12 mouse cellular contexts compared by ENCODE assay signal in genomic region chr9:121936952-121937351, GRCm38 (mm10). TPM values are rescaled to one million over a fixed set of nuclear protein-coding genes. Genes with fewer than 3 reads are reported as not detected.
DNase-seq lines count a peak whose midpoint lies in the region; ATAC-seq and TF ChIP-seq lines count a peak whose summit lies in the region.
"Had no signal": no experiment of that assay in that cellular context is flagged by ENCODE, and none has a peak within 500 bp of the region (broad histone marks: within the 10 kb centered on the region; RNA-seq: fewer than 3 reads in every experiment).

No protein-coding gene starts in this region.

- no peak for TF ChIP-seq CTCF in lung, embryonic 14.5 days (IDR thresholded peaks at IDR 0.05; ENCODE audit: low read depth)

- H3K36me3 ChIP-seq in lung, embryonic 14.5 days (ENCODE audit: insufficient read depth): no peaks in the 10 kb centered on the region
- no peaks in the 10 kb centered on the region for H3K36me3 ChIP-seq in hindbrain, embryonic 14.5 days (replicated peaks; ENCODE audit: control insufficient read depth, insufficient read depth)
- no peaks in the 10 kb centered on the region for H3K36me3 ChIP-seq in neural tube, embryonic 14.5 days (ENCODE audit: control insufficient read depth, insufficient read depth, low read length)
- H3K36me3 ChIP-seq: heart, embryonic 15.5 days had no signal

- no peak overlapping the region for H3K4me3 ChIP-seq in lung, embryonic 14.5 days (ENCODE audit: low read depth, low read length)
- peak overlapping the region; percentile 42 for H3K4me3 ChIP-seq in hindbrain, embryonic 14.5 days (replicated peaks; ENCODE audit: low read length)
- H3K4me3 ChIP-seq in neural tube, embryonic 14.5 days (ENCODE audit: low read depth, low read length): peak overlapping the region; percentile 33
- H3K4me3 ChIP-seq: myocyte had no signal

- peak; percentile 9 for DNase-seq in lung, embryonic 14.5 days
- DNase-seq in lung, postnatal 10 days: no peak
- DNase-seq in cerebellum, adult 11-12 months: peak; percentile 51
- DNase-seq in hindbrain, embryonic 14.5 days (ENCODE audit: low spot score): no peak
- no peak for DNase-seq in thymus, postnatal 36 days
- DNase-seq in heart, postnatal 36 days: no peak

- 83% methylated on average over 1 of the region's 1 CpGs for WGBS in lung, embryonic 14.5 days
- WGBS in hindbrain, embryonic 14.5 days: 79% methylated on average over 1 of the region's 1 CpGs
- 85% methylated on average over 1 of the region's 1 CpGs for WGBS in neural tube, embryonic 14.5 days

- H3K9ac ChIP-seq in lung, embryonic 14.5 days: no peak overlapping the region
- H3K9ac ChIP-seq in hindbrain, embryonic 14.5 days: no peak overlapping the region
- H3K9ac ChIP-seq in neural tube, embryonic 14.5 days (replicated peaks; ENCODE audit: low read depth, low read length): no peak overlapping the region
- H3K9ac ChIP-seq: heart, embryonic 15.5 days had no signal

- no peak overlapping the region for H3K27ac ChIP-seq in lung, embryonic 14.5 days (ENCODE audit: low read depth)
- H3K27ac ChIP-seq in hindbrain, embryonic 14.5 days: peak overlapping the region; percentile 67; the same call in 1 of the 2 replicates
- no peak overlapping the region for H3K27ac ChIP-seq in neural tube, embryonic 14.5 days (ENCODE audit: low read depth, low read length)
- H3K27ac ChIP-seq: heart, embryonic 15.5 days; left cerebral cortex, adult 2 months had no signal

- ATAC-seq in lung, embryonic 14.5 days (ENCODE audit: insufficient read depth): peak; percentile 31; the same call in 1 of the 2 replicates
- 0 out of 2 replicates have a peak, but pooled peaks have one; percentile 53 for ATAC-seq in hindbrain, embryonic 14.5 days (ENCODE audit: low FRiP score)
- peak; percentile 58; the same call in 1 of the 2 replicates for ATAC-seq in neural tube, embryonic 14.5 days (ENCODE audit: low read depth)
- ATAC-seq in granulocyte monocyte progenitor cell, adult 5-6 weeks (replicated peaks; ENCODE audit: poor library complexity, severe bottlenecking): no peak

- intact Hi-C loops in heart, postnatal 36 days (cut with DNase I): no loop called here

- no peaks in the 10 kb centered on the region for H3K4me1 ChIP-seq in lung, embryonic 14.5 days (ENCODE audit: insufficient read depth)
- H3K4me1 ChIP-seq in hindbrain, embryonic 14.5 days (replicated peaks; ENCODE audit: control insufficient read depth, insufficient read depth, low read length): no peaks in the 10 kb centered on the region
- H3K4me1 ChIP-seq in neural tube, embryonic 14.5 days (ENCODE audit: control insufficient read depth, insufficient read depth, low read length): no peaks in the 10 kb centered on the region
- H3K4me1 ChIP-seq: heart, embryonic 15.5 days had no signal

- no peaks in the 10 kb centered on the region for H3K9me3 ChIP-seq in lung, embryonic 14.5 days (ENCODE audit: low read depth, low read length)
- H3K9me3 ChIP-seq in hindbrain, embryonic 14.5 days (ENCODE audit: control insufficient read depth, low read length): no peaks in the 10 kb centered on the region
- H3K9me3 ChIP-seq in neural tube, embryonic 14.5 days (ENCODE audit: control insufficient read depth, low read length): no peaks in the 10 kb centered on the region
- H3K9me3 ChIP-seq: heart, embryonic 15.5 days had no signal

- H3K27me3 ChIP-seq in lung, embryonic 14.5 days (ENCODE audit: insufficient read depth, low read length): no peaks in the 10 kb centered on the region
- no peaks in the 10 kb centered on the region for H3K27me3 ChIP-seq in hindbrain, embryonic 14.5 days (ENCODE audit: control insufficient read depth, insufficient read depth, low read length)
- no peaks in the 10 kb centered on the region for H3K27me3 ChIP-seq in neural tube, embryonic 14.5 days (ENCODE audit: control insufficient read depth, insufficient read depth, low read length)

- no peak overlapping the region; the same call in 1 of the 2 replicates for H3K4me2 ChIP-seq in lung, embryonic 14.5 days
- peak overlapping the region; percentile 52 for H3K4me2 ChIP-seq in hindbrain, embryonic 14.5 days (replicated peaks)
- H3K4me2 ChIP-seq in neural tube, embryonic 14.5 days (ENCODE audit: low read depth, low read length): no peak overlapping the region

RNA-seq across cellular contexts. Expression of gene Fam198a, which starts 13.8 kb away (rescaled TPM):
- 1.7 and 2.2 TPM in 2 replicates for polyA plus RNA-seq in lung, embryonic 14.5 days (2014; fragmentation: Nextera tagmentation; extraction: Ambion mirVana)
- polyA plus RNA-seq in hindbrain, embryonic 14.5 days (2014; fragmentation: Nextera tagmentation; extraction: Ambion mirVana): 1.7 TPM in 2 replicates
- polyA plus RNA-seq in neural tube, embryonic 14.5 days (2014; fragmentation: Nextera tagmentation; extraction: Ambion mirVana): 1.0 and 2.5 TPM in 2 replicates
- 0.17 TPM in 1 of 2 replicates, not detected in the other for total RNA-seq in granulocyte monocyte progenitor cell, adult 5-6 weeks (2014; fragmentation: Nextera tagmentation)
- total RNA-seq in granulocyte monocyte progenitor cell, adult 5-6 weeks (2017): 0.17 TPM in 1 of 2 replicates, not detected in the other
- 1 to 10 TPM in 1 of 2 experiments, under 1 TPM in 1; 0.95 to 1.8 TPM for total RNA-seq in heart, postnatal 36 days (2021)
- total RNA-seq: common myeloid progenitor, adult 5-6 weeks had no signal

RNA-seq across cellular contexts. Expression of gene Cyp8b1, which starts 20.8 kb away (rescaled TPM):
- not detected in 2 replicates for polyA plus RNA-seq in lung, embryonic 14.5 days (2014; fragmentation: Nextera tagmentation; extraction: Ambion mirVana)
- not detected in 2 replicates for polyA plus RNA-seq in hindbrain, embryonic 14.5 days (2014; fragmentation: Nextera tagmentation; extraction: Ambion mirVana)
- not detected in 2 replicates for polyA plus RNA-seq in neural tube, embryonic 14.5 days (2014; fragmentation: Nextera tagmentation; extraction: Ambion mirVana)
- not detected in 2 replicates for total RNA-seq in granulocyte monocyte progenitor cell, adult 5-6 weeks (2014; fragmentation: Nextera tagmentation)
- not detected in 2 replicates for total RNA-seq in granulocyte monocyte progenitor cell, adult 5-6 weeks (2017)
- not detected for total RNA-seq in heart, postnatal 36 days (2021)
- total RNA-seq: common myeloid progenitor, adult 5-6 weeks; left cerebral cortex, adult 2 months had no signal
- polyA plus RNA-seq: heart, embryonic 15.5 days; myocyte had no signal

RNA-seq across cellular contexts. Expression of gene Ackr2, which starts 38.8 kb away (rescaled TPM):
- 0.88 TPM in 2 replicates for polyA plus RNA-seq in lung, embryonic 14.5 days (2014; fragmentation: Nextera tagmentation; extraction: Ambion mirVana)
- polyA plus RNA-seq in hindbrain, embryonic 14.5 days (2014; fragmentation: Nextera tagmentation; extraction: Ambion mirVana): 2.4 and 4.1 TPM in 2 replicates
- polyA plus RNA-seq in neural tube, embryonic 14.5 days (2014; fragmentation: Nextera tagmentation; extraction: Ambion mirVana): 1.6 and 2.0 TPM in 2 replicates
- not detected in 2 replicates for total RNA-seq in granulocyte monocyte progenitor cell, adult 5-6 weeks (2014; fragmentation: Nextera tagmentation)
- not detected in 2 replicates for total RNA-seq in granulocyte monocyte progenitor cell, adult 5-6 weeks (2017)
- 1 to 10 TPM; 1.6 to 1.9 TPM for total RNA-seq in heart, postnatal 36 days (2021)
- total RNA-seq: common myeloid progenitor, adult 5-6 weeks had no signal

RNA-seq across cellular contexts. Expression of gene Pomgnt2, which starts 60.0 kb away (rescaled TPM):
- 9.9 and 10.5 TPM in 2 replicates for polyA plus RNA-seq in lung, embryonic 14.5 days (2014; fragmentation: Nextera tagmentation; extraction: Ambion mirVana)
- 28.6 and 29.4 TPM in 2 replicates for polyA plus RNA-seq in hindbrain, embryonic 14.5 days (2014; fragmentation: Nextera tagmentation; extraction: Ambion mirVana)
- 26.6 and 28.1 TPM in 2 replicates for polyA plus RNA-seq in neural tube, embryonic 14.5 days (2014; fragmentation: Nextera tagmentation; extraction: Ambion mirVana)
- 6.3 and 10.6 TPM in 2 replicates for total RNA-seq in granulocyte monocyte progenitor cell, adult 5-6 weeks (2014; fragmentation: Nextera tagmentation)
- total RNA-seq in granulocyte monocyte progenitor cell, adult 5-6 weeks (2017): 6.7 and 7.0 TPM in 2 replicates
- total RNA-seq in heart, postnatal 36 days (2021): 10 to 100 TPM; 10.6 to 14.9 TPM

Comparison
In these comparisons a context has a peak if more than half of its experiments do, and no peak if none do; other contexts are left out.
1. DNase-seq: peak in lung, embryonic 14.5 days (single experiment) and cerebellum, adult 11-12 months (single experiment); none in lung, postnatal 10 days (single experiment), hindbrain, embryonic 14.5 days (single experiment), thymus, postnatal 36 days (0 of 2) and heart, postnatal 36 days (0 of 2).